ENCODE assay signal across 21 mouse cellular contexts in the genomic region with DNA sequence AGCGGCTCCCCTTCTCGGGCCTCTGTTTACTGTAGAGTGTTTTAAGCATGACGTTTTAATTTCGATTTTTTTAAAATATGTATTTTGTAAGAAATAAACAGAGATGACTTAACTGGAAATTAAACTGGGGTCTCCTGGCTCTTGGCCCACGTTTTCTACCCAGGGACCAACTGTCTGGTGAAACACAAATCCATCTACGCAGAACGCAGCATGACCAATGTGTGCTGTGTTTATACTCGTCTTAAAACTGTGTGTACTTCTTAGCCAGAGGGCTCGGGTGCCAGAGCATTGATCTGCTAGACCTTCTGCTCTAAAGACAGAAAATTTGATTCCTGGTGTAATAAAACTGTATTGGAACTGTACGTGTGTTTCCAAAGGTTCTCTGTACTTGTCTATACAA.
DNase-seq lines count a peak whose midpoint lies in the region; ATAC-seq lines count a peak whose summit lies in the region.
"Had no signal": no experiment of that assay in that cellular context is flagged by ENCODE, and none has a peak within 500 bp of the region (broad histone marks: within the 10 kb centered on the region; RNA-seq: fewer than 3 reads in every experiment).

No protein-coding gene starts in this region.

- peak overlapping the region; percentile 60; the same call in 1 of the 2 replicates for H3K27ac ChIP-seq in embryonic facial prominence, embryonic 13.5 days
- no peak overlapping the region for H3K27ac ChIP-seq in embryonic facial prominence, embryonic 10.5 days (replicated peaks)
- H3K27ac ChIP-seq in embryonic facial prominence, embryonic 14.5 days (replicated peaks; ENCODE audit: low read depth, low read length): peak overlapping the region; percentile 63; the same call in 1 of the 2 replicates
- H3K27ac ChIP-seq in embryonic facial prominence, embryonic 15.5 days (replicated peaks): peak overlapping the region; percentile 66; the same call in 1 of the 2 replicates

- no peaks in the 10 kb centered on the region for H3K27me3 ChIP-seq in embryonic facial prominence, embryonic 13.5 days
- H3K27me3 ChIP-seq in embryonic facial prominence, embryonic 10.5 days (replicated peaks; ENCODE audit: low read depth, poor library complexity, severe bottlenecking): no peaks in the 10 kb centered on the region
- no peaks in the 10 kb centered on the region for H3K27me3 ChIP-seq in embryonic facial prominence, embryonic 14.5 days (replicated peaks; ENCODE audit: control insufficient read depth, insufficient read depth, low read length)
- H3K27me3 ChIP-seq in embryonic facial prominence, embryonic 15.5 days: no peaks in the 10 kb centered on the region
- H3K27me3 ChIP-seq: CH12.LX, Patski had no signal

- 0 out of 2 replicates have a peak, but pooled peaks have one; percentile 40 for ATAC-seq in embryonic facial prominence, embryonic 13.5 days (ENCODE audit: insufficient number of reproducible peaks, insufficient read depth, low FRiP score, low TSS enrichment, low read depth)
- ATAC-seq in embryonic facial prominence, embryonic 14.5 days (ENCODE audit: low read depth): no peak
- ATAC-seq in embryonic facial prominence, embryonic 15.5 days (ENCODE audit: insufficient number of reproducible peaks, low FRiP score, low TSS enrichment, low read depth): peak; percentile 51; the same call in 1 of the 2 replicates
- ATAC-seq: activated CD4-positive, CD25-positive, alpha-beta regulatory T cell, adult 4 months; CD4-positive, CD25-positive, alpha-beta regulatory T cell, adult 4 months; Patski had no signal

- no peaks in the 10 kb centered on the region for H3K36me3 ChIP-seq in embryonic facial prominence, embryonic 13.5 days
- H3K36me3 ChIP-seq in embryonic facial prominence, embryonic 10.5 days (replicated peaks): no peaks in the 10 kb centered on the region
- H3K36me3 ChIP-seq in embryonic facial prominence, embryonic 14.5 days (ENCODE audit: control insufficient read depth, insufficient read depth, low read length): no peaks in the 10 kb centered on the region
- H3K36me3 ChIP-seq in embryonic facial prominence, embryonic 15.5 days: no peaks in the 10 kb centered on the region
- H3K36me3 ChIP-seq: G1E had no signal

- no peak for DNase-seq in embryonic facial prominence, embryonic 10.5 days (ENCODE audit: low spot score)
- peak; percentile 82 for DNase-seq in embryonic facial prominence, embryonic 14.5 days (ENCODE audit: low spot score)
- no peak for DNase-seq in thymus, postnatal 25 days
- no peak for DNase-seq in cerebellum, adult 18-20 months
- DNase-seq: adrenal gland, adult 2 months; adrenal gland, adult 8-10 months; adrenal gland, postnatal 10 days; adrenal gland, postnatal 14 days; adrenal gland, postnatal 25 days; adrenal gland, postnatal 36 days; B cell, adult 2 months; cerebellum, adult 11 months; cerebellum, adult 11-12 months; cerebellum, adult 2 months had no signal

- H3K9ac ChIP-seq in embryonic facial prominence, embryonic 13.5 days: no peak overlapping the region
- no peak overlapping the region for H3K9ac ChIP-seq in embryonic facial prominence, embryonic 14.5 days (ENCODE audit: low read depth, low read length)
- no peak overlapping the region for H3K9ac ChIP-seq in embryonic facial prominence, embryonic 15.5 days

- H3K4me3 ChIP-seq in embryonic facial prominence, embryonic 13.5 days: no peak overlapping the region
- no peak overlapping the region for H3K4me3 ChIP-seq in embryonic facial prominence, embryonic 10.5 days
- no peak overlapping the region for H3K4me3 ChIP-seq in embryonic facial prominence, embryonic 14.5 days (ENCODE audit: low read depth, low read length)
- no peak overlapping the region for H3K4me3 ChIP-seq in embryonic facial prominence, embryonic 15.5 days (replicated peaks)

- H3K4me2 ChIP-seq in embryonic facial prominence, embryonic 13.5 days: 0 out of 2 replicates have a peak overlapping the region, but pooled peaks have one; percentile 5
- H3K4me2 ChIP-seq in embryonic facial prominence, embryonic 14.5 days (ENCODE audit: low read depth, low read length): no peak overlapping the region
- H3K4me2 ChIP-seq in embryonic facial prominence, embryonic 15.5 days (replicated peaks): no peak overlapping the region

- H3K9me3 ChIP-seq in embryonic facial prominence, embryonic 13.5 days: no peaks in the 10 kb centered on the region
- H3K9me3 ChIP-seq in embryonic facial prominence, embryonic 10.5 days: no peaks in the 10 kb centered on the region
- no peaks in the 10 kb centered on the region for H3K9me3 ChIP-seq in embryonic facial prominence, embryonic 14.5 days (ENCODE audit: control insufficient read depth, low read length)
- no peaks in the 10 kb centered on the region for H3K9me3 ChIP-seq in embryonic facial prominence, embryonic 15.5 days (replicated peaks)
- H3K9me3 ChIP-seq: G1E had no signal

- peaks cover 8% of the 10 kb centered on the region for H3K4me1 ChIP-seq in embryonic facial prominence, embryonic 13.5 days
- H3K4me1 ChIP-seq in embryonic facial prominence, embryonic 10.5 days: no peaks in the 10 kb centered on the region
- H3K4me1 ChIP-seq in embryonic facial prominence, embryonic 14.5 days (ENCODE audit: control insufficient read depth, insufficient read depth, low read length): no peaks in the 10 kb centered on the region
- H3K4me1 ChIP-seq in embryonic facial prominence, embryonic 15.5 days: peaks cover 8% of the 10 kb centered on the region; the same call in 1 of the 2 replicates

- WGBS in embryonic facial prominence, embryonic 13.5 days: 47% methylated on average over 10 of the region's 10 CpGs
- 86% methylated on average over 10 of the region's 10 CpGs for WGBS in embryonic facial prominence, embryonic 10.5 days
- 55% methylated on average over 10 of the region's 10 CpGs for WGBS in embryonic facial prominence, embryonic 14.5 days
- whole genome bisulfite sequencing in embryonic facial prominence, embryonic 15.5 days: 37% methylated on average over 10 of the region's 10 CpGs
